Mouse (Mus musculus): Measurements from ENCODE around the gene Abhd17a.

- TF ChIP-seq CTCF (IDR thresholded peaks at IDR 0.05; ENCODE audit: insufficient read depth, low read length) (no peak), POLR2A (IDR thresholded peaks at IDR 0.05; ENCODE audit: borderline replicate concordance, extremely low read depth, low read depth, low read length) (no peak)
These were observed 6.2 kb upstream of the Abhd17a start for GRCm38 (mm10) chr10:80596318-80596717.

All from lung, adult 2 months (tissue).